Mouse (Mus musculus) embryo, embryonic 10 days (tissue): ENCODE data around the gene Ccdc85c.

Experiments used
- DNase-seq: peaks from one replicate; pipeline ENCODE4 v3.0.0-alpha.2; 2015; ENCODE audit warnings: low spot score

Gene Ccdc85c

DNA sequence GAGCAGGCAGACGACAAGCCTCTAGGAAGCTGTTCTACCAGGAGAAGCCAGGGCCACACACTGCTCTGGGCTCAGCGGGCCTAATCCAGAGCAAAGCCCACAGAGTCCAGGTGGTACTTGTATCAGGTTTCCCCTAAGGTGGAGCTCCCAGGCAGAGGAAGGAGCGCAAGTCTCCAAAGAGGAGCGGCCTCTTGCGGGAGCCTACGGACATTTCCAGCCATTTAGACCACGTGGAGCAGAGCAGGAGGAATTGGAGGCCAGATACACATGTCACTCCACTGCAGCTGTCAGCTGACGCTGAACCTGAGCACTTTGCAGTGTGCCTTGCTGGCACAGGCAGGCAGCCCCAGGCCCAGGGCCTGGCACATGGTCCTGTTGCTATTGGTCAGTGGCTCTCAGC, 60.1 kb downstream of the Ccdc85c start:
- DNase-seq: no peak

DNA sequence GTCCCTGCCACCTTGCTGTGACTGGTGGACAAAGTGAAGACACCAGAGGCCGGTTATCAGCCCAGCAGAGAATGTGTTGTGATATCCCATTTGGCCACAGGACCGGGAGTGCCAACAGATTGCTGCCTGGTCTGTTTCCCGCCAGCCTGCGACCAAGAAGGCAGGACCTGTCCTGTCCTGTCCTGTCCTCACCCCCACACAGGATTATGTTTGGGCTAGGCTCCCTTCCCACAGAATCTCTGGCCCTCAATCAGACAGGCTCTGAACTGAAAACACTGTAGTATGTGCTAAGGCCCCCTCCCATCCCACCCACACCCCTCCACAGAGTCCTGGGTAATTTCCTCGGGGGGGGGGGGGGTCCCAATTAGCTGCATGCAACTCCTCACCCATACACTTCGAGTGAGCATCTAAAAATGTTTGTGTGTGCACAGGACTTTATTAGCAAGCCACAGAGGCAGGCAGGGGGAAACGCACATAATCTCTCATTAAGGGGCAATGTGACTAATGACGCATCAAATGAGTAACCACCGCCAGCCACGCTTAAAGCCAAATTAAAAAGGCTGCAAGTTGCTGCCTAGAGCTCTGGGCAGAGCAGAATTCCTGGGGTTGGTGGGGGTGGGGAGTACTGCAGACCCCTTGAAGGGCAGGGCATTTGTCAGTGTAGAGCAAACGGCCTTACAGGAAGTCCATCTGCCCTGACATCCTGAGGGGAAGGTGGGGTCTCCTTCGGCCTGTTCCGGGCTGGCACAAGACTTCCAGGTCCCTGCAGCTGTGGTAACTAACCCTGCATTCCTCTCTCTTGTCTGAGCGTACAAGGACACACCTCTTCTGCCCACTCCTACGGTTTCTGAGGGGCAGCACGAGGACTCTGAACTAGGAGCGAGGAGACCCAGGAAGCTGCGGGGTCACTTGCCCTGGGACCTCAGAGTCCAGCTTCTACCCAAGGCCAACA, 61.9 kb downstream of the Ccdc85c start:
- no peak for DNase-seq

DNA sequence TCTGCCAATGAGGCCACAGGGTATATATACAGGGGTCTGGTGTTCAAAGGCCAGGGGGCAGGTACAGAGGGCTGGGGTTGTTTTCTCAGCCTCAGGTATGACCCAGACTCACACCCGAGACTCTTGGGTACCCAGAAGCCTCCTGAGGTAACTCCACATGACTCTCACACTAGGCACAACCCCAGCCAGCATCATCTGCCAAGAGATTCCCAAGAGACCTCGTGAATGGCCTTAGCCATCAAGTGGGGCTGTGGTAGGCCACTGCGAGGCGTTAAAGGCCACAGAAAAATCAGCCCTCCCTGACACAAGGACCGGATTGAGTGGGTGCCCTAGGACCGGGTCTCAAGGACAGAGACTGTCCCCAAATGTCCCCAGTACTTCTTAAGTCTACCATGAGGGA, 62.7 kb downstream of the Ccdc85c start:
- no peak for DNase-seq

DNA sequence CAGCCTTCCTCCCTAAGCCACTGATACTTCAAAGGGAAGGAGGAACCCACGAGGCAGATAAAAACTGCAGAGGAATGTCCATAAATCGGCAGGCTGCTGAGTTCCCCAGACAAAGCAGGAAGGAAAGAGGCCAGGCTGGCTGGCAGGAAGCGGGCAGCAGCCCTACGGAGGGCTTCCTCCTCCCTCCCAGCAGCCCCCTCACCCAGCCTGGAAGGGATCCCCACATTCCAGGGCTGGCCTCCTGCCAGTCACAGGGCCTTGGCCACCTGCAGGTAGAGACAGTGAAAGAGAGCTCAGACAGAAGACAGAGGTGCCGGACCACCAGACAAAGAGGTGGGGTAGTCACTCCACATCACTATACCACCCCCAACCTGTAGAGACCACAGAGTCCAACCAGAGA, 63.2 kb downstream of the Ccdc85c start:
- no peak for DNase-seq

DNA sequence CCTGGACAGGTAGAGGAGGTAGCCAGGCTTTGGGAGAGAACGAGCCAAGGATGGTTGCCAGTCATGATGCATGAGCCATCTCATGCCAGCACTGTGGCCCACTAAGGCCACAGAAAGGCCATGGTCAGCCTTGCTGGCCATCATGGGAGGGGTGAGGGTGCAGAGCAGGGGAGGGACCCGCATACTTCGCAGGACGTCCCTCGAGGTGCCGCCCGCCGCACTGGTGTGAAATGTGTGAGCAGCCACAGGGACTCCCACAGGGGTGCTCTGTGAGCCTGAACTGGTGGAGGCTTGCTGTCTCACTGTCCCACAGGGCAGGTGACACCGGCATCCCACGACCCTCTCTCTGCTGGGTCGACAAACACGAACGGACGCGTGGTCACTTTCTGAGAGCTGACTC, 64.6 kb downstream of the Ccdc85c start:
- DNase-seq: no peak

DNA sequence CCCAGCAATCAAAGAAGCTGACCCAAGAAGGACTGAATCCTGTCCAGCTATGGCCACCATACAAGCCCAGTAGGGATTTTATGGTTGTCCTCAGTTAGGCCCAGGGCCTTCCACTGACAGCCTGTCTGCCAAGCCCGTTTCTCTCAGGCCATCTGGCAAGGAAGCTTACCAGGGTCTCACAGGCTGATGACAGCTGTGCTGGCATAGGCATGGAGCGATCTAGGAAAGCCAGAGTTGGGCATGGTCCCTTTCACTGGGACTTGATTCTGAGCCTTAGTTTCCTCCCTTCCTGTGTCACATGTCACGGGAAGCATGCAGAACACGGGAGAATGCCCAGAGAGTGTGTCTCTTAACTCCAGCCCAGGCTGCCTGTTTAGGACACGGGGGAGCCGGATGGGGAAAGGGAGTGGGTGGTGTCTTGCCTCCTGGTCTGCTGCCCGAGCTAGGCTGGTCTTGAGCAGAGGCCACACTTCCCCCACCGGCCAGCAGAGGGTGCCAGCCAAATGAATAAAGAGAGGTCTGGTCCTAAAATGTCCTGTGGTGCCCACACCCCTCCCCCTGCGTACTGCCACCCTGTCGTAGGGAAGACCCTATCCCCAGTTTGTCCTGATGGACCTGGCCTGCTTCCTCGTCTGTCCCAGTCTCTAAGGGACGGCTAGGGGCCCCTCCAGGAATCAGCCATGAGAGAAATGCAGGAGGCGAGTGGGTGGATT, 66.3 kb downstream of the Ccdc85c start:
- peak; percentile 80 for DNase-seq

DNA sequence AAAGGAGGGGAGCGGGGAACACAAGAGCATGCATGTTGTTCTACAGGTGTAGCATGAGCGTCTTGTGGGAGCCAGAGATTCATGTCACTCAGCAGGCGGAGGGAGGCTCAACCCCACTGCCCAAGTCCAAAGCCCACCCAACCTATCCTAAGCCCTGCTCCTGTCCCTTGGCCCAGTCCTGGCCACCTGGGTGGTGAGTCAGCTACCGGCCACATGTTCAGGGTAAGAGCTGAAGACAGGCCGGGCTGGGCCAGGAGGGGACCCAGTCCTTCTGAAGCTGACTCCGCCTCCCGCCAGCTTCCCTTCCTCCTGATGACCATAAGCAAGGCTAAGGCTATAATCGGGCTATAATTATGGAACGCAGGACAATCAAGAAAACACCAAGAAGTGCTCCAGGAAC, 67.0 kb downstream of the Ccdc85c start:
- DNase-seq: no peak

DNA sequence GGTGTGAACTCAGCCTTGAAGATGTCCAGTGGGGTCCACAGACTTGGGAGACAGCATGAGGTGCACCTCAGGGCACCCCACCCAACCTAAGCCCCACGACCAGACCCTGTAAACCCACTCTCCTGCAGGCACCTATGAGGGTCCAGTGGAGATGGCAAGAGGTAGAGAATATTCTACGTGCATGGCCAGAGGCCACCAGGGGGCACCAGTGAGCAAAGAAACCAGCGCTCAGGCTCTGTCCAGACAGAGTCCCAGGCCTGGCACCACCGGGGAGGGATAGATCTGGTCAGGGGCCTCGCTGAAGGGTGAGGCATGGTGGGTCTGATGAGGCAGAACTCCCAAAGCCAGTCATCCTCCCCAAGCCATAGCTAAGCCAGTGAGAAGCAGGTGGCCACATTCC, 68.6 kb downstream of the Ccdc85c start:
- peak; percentile 77 for DNase-seq

DNA sequence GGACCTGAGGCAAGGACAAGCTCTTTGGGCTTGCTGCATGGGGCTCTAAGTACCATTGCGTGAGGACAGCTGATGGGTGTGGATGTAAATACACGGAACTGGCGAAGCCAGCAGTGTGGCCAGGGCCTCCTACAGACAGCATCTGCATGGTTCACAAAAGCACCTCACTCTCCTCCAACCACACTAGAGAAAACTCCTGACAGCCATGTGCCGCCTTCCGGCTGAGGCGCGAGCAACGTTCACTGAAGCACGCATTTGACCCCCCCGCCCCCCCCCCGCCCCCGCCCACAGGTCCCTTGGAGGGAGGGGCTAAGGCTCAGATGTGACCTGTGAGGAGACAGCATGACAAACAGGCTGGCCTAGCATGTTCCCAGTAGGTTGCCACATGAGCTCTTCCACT, 70.2 kb downstream of the Ccdc85c start:
- no peak for DNase-seq

DNA sequence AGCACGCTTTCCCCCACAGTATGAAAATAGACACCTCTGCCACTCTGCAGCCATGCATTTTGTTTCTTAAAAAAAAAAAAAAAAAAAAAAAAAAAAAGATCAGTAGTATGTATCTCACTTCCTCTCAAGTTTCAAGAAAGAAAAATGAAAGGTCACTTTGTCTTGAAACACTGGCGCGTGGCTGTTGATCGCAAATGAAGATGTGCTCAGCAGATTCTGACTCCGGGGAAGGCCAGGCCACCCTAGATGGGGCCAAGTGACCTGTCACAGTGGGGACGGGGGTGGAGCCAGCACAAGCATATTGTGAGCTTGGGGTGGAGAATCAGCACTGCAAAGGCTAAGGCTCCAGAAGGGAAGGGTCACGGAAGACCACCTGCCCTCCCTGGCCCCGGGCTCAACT, 71.3 kb downstream of the Ccdc85c start:
- DNase-seq: no peak

DNA sequence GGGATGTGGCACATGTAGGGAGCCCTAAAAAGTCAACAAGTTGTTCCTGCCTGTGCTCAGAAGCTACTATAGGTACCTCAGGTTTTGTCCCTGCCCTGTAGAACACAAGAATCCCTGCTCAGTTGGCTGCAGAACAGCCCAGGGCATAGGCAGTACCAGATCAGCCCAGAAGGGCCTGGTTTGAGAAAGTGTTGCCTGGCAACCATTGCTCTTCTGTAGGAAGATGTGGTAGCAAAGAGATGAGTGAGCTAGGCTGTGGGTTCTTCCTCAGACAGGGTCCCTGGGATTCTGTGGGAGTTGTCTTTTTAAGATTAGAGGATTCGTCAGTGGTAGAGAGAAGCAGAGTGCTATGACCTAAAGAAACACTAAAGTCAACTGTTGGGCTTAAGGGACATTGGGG, 75.1 kb downstream of the Ccdc85c start:
- DNase-seq: no peak

DNA sequence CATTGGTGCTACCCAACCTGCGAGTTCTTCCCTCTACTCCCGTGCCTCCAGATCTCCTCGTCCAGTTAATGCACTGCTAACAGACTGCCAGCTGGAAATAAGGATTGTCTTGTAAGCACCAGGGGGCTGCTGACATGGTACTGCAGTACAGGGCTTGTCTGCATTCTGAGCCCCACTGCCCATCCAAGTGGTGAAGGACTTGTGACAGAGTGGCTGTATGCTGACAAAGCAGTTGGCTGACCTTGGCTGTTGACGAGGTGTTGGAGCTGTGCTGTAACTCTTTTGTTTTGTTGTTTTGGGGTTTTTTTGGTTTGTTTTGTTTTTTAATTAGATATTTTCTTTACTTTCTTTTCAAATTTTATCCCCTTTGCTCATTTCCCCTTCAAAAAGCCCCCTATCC, 76.8 kb downstream of the Ccdc85c start:
- no peak for DNase-seq

DNA sequence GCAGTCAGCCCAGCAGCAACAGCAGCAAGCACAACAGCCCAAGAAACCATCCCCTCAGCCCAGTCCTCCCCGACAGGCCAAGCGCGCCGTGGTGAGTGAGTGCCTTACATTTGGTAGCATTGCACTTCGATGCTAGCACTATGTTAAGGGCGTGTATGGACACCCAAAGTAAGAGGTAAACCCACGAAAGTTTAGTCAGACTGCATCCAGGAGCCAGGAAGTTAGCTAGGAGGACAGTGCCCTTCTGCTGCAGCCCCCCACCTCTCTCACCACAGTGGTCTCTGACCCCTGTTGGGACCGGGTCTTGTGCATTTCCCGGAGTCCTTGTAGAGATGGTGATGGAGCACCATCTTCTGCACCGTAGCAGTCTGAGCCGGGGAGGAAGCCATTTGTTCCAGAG, 79.5 kb downstream of the Ccdc85c start:
- DNase-seq: no peak

DNA sequence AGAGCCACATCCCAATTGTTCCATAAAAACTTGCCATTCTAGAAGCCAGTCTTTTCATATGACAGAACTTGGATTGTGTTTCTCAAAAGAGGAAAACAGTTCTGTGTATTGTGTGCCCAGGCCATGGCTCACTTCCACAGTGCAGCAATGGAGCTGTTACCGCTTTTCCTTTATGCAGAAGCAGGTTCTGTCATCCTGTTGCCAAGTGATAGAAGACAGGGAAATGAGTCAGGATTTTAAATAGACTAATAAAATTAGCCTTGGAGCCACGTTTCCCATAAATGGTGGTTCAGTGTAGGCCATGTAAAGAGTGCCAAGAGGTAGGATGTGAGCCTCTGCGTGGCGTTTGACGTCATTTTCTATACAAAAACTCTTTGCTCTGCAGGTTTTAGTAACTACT, 81.3 kb downstream of the Ccdc85c start:
- DNase-seq: no peak

DNA sequence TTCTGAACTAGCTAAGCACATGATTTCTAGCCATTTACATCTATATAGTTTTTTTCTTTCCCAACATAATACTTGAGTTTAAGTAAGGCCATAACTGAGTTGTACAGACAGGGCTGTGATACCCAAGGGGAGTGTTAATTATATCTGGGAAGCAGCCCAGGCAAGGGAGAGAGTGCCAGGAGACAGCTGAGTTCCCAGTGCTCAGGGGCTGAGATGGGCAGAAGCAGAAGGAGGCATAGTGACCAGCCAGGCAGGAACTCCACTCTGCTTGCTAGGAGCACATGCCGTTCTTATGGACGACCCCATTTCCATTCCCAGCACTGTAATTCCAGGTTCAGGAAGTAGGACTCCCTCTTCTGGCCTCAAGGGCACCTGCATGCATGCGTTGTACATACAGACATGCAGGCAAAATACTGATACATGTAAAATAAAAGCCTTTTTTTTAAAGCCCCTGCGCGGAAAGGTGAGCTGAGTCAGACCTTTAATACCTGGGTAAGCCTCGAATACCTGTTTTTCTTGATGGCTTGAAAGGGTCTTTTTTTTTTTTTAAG, 87.6 kb downstream of the Ccdc85c start:
- no peak for DNase-seq

DNA sequence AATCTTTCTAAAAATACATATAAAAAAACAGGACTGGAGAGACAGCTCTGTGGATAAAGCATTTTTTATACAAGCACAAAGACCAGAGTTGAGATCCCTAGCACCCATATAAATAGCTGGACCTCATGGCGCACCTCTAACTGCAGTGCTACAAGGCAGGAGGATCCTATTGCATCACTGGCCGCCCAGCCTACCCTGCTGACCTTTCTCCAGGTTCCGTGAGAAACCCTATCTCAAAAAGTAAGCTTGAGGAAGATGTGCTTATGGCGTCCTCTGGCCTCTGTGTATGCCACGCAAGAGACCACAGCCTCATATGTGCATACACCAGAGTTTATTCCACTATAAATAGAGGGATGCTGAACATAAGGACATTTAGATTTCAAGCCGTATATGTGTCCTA, 93.5 kb downstream of the Ccdc85c start:
- no peak for DNase-seq

DNA sequence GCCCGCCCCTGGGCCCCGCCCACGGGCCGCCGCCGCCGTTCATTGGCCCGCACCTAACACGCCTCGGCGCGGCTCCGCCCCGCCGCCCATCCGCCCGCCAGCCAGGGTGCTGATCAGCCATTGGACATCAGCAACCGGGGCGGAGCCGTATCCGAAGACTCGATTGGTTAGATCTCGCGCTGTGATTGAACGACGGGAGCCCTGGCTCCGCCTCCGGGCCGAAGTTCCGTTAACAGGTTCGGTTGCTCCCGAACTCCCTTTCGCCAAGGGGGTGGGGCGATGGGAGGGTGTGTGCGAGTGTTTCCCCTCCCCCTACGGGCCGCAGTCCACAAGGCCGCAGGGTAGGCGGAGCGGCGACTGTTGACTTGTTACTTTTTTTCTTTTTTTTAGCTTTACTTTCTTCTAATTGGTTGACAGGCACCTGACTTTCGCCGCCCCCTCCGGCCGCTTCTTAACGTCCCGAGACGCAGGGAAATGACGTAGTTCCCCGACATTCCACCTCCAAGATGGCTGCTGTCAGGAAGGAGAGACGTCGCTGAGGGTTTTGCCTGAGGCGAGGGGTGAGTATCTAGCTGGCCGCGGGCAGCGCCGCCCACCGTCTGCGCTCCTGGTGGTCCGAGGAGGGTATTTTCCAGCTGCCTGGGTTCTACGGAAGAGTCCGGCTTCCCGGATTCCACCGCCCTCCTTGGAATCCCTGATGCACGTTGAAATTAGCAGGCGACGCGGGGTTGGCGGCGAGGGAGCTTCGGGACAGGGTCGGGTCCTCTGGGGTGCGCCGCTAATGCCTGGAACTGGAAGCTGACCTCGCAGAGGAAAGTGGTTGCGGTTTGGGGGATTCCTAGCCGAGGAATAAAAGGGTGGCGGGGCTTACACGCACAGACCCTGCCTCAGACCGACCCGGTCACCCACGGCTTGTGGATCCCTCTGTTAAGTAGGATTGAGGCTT, 95.6 kb downstream of the Ccdc85c start, which contains the start of gene Ccnk:
Ccnk (plus strand) TSS at position 259 of the 946 bp plus-strand sequence.
- peak; percentile 99 for DNase-seq

DNA sequence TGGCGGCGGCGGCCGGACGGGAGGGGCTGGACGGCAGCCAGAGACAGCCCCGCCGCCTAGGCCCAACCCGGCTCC, 96.1 kb downstream of the Ccdc85c start, which contains the start of gene Setd3:
Setd3 (minus strand) TSS at position 69 of the 75 bp plus-strand sequence.
- no peak for DNase-seq

DNA sequence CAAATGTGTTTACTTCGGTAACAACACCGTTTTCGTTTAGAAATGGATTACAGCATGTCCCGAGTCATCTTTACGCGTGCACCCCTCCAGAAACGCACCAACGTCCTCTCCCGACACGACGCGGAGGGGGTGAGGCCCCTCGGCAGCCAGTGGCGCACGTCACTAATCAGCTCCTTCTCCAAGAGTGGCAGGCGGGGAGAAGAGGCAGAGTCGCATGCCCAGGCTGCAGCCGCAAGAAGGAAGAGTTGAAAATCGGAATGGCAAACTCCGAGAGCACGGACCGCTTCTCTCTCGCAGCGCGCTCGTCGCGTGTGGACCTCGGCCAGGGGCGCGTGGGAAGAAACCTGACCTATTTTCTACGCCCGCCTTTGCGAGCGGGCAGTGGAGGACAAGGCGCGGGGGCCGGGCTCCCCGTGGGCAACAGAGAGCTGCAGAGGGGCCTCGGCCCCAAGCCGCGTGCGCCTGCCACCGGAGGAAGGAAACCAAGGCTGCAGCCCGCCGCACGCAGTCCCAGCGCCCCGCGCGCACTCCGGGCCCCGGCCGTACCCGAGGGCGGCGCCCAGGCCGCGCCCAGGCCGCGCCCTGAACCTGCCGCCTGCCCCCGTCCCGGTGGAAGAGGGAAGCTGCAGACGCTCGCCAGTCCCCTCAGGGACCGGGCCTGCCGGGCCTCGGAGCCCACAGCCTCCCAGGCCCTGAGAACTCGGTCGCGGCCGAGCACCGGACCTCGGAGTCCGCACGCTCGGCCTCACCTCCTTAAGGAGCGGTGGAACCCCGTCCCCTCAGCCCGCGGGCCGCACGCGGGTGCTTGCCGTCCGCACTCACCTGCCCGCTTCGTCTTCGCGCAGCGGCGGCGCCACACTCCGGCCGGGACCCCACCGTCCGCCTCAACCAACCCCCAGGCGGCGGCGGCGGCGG, 96.6 kb downstream of the Ccdc85c start:
- DNase-seq: peak; percentile 78

DNA sequence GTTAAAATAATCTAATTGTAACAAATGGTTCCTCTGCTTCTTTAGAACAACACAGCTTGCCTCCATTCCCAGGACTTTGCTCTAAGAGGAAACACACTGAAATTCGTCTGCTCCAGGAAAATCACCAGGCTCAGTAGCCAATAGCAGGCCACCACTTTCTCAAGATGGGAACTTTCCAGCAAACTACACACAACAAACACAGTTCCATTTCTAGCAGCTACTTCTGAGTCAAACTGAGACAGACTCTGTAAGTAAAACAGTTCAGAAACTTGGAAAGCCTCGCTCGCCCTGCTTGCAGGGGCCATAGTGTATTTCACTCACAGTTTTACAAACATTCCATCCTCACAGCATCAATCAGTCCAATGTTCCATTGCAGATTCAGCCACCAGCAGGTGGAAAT, 98.9 kb downstream of the Ccdc85c start:
- DNase-seq: no peak
